In the genomic region with DNA sequence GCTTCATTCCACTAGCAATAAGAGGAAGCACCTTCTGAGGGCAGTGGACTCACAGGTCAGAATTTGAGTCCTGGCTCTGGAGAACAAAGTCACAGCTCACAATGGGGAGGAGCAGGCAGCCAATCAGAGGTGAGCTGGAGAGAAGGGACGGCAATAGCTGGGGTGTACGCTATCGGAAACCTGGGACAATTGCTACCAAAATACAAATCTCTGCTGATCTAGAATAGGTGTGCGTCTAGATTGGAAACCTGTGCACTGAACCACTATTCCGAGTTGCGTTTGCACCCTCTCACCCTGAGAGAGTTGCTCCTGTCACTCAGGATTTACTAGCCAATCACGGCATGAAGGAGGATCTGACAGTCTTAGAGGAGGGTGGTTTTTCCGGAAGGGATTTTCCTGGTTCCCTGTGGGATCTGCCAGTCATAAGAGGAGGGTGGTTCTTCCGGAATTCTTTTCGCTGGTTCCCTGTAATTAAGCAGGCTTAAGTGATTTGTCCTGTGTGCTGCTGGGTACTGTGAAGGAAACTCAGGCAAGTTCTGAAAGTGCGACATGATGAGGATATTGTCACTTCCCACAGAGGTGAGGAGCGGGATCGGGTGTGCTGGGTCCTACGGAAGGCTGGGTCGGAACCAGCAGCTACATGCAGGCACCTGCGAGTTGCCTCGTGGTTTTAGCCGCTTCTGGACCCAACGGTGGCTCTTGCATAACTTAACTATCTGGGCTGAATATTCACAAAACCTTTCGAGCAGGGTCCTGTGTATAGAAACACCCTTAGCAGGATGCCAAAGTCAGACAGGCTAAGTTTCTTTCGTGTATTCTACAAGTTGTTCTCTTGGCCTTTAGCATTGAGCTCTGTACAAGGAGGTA, we compare ENCODE assay signal across 8 mouse cellular contexts. TPM values are rescaled to one million over a fixed set of nuclear protein-coding genes. Genes with fewer than 3 reads are reported as not detected.
DNase-seq lines count a peak whose midpoint lies in the region; ATAC-seq and TF ChIP-seq lines count a peak whose summit lies in the region.
"Not testable (repeated sequence)": the region's sequence is repeated elsewhere in the genome, so short reads cannot be mapped to it uniquely, and the experiment has no call there.

Gene Zfp960, plus strand, starts transcription at position 486 of the 867 bp plus-strand sequence.

- H3K36me3 ChIP-seq in forebrain, embryonic 13.5 days (ENCODE audit: poor library complexity, severe bottlenecking); heart, embryonic 14.5 days (ENCODE audit: control insufficient read depth, insufficient read depth, low read length); kidney, postnatal 0 days (ENCODE audit: insufficient read depth, low read length); limb, embryonic 14.5 days (ENCODE audit: control insufficient read depth, insufficient read depth, low read length); midbrain, embryonic 14.5 days (ENCODE audit: control insufficient read depth, insufficient read depth, low read length): not testable (repeated sequence)

- not testable (repeated sequence) for H3K9me3 ChIP-seq in forebrain, embryonic 13.5 days (replicated peaks); heart, embryonic 14.5 days (ENCODE audit: control insufficient read depth, low read length); kidney, postnatal 0 days (replicated peaks; ENCODE audit: low read length); limb, embryonic 14.5 days (ENCODE audit: control insufficient read depth, low read length); midbrain, embryonic 14.5 days (ENCODE audit: control insufficient read depth, low read length)

- peak; percentile 99 for DNase-seq in ES-CJ7 (ENCODE audit: low read depth, low spot score)
- DNase-seq in cerebellum, adult 11-12 months = peak; percentile 71
- DNase-seq in kidney, postnatal 0 days (ENCODE audit: low spot score) = peak; percentile 98
- DNase-seq in limb, embryonic 14.5 days (ENCODE audit: low spot score) = peak; percentile 95
- peak; percentile 92 for DNase-seq in midbrain, embryonic 14.5 days
- DNase-seq in spleen, postnatal 36 days (ENCODE audit: low spot score in 2 of 2) = peak; percentile 24 to 39

- H3K9ac ChIP-seq in forebrain, embryonic 13.5 days = peak within 1 kb of the TSS; percentile 61
- peak within 1 kb of the TSS; percentile 72 for H3K9ac ChIP-seq in heart, embryonic 14.5 days (ENCODE audit: low read length)
- peak within 1 kb of the TSS; percentile 40; the same call in 1 of the 2 replicates for H3K9ac ChIP-seq in kidney, postnatal 0 days (ENCODE audit: low read depth, low read length)
- H3K9ac ChIP-seq in limb, embryonic 14.5 days (ENCODE audit: low read depth, low read length, severe bottlenecking) = peak within 1 kb of the TSS; percentile 49
- peak within 1 kb of the TSS; percentile 46 for H3K9ac ChIP-seq in midbrain, embryonic 14.5 days (replicated peaks; ENCODE audit: low read length)

- ATAC-seq in forebrain, embryonic 13.5 days = peak; percentile 100
- peak; percentile 95 for ATAC-seq in heart, embryonic 14.5 days (ENCODE audit: insufficient number of reproducible peaks, insufficient read depth, low FRiP score, low read depth)
- peak; percentile 100 for ATAC-seq in kidney, postnatal 0 days (replicated peaks; ENCODE audit: low FRiP score, low read depth)
- ATAC-seq in limb, embryonic 14.5 days (ENCODE audit: low FRiP score, low read depth) = peak; percentile 95
- ATAC-seq in midbrain, embryonic 14.5 days (ENCODE audit: low FRiP score, low TSS enrichment) = peak; percentile 100

- peak within 1 kb of the TSS; percentile 58 for H3K4me2 ChIP-seq in forebrain, embryonic 13.5 days
- peak within 1 kb of the TSS; percentile 73 for H3K4me2 ChIP-seq in heart, embryonic 14.5 days (ENCODE audit: low read length)
- peak within 1 kb of the TSS; percentile 55 for H3K4me2 ChIP-seq in kidney, postnatal 0 days (ENCODE audit: low read length)
- H3K4me2 ChIP-seq in limb, embryonic 14.5 days (replicated peaks; ENCODE audit: low read depth, low read length, severe bottlenecking) = peak within 1 kb of the TSS; percentile 43
- peak within 1 kb of the TSS; percentile 47 for H3K4me2 ChIP-seq in midbrain, embryonic 14.5 days (ENCODE audit: low read length)

- TF ChIP-seq POLR2A in limb, embryonic 14.5 days (IDR thresholded peaks at IDR 0.05; ENCODE audit: borderline replicate concordance, extremely low read depth, insufficient read depth, insufficient read length) = not testable (repeated sequence)

- not testable (repeated sequence) for TF ChIP-seq CTCF in kidney, postnatal 0 days (IDR thresholded peaks at IDR 0.05; ENCODE audit: low read depth)

- H3K27ac ChIP-seq in forebrain, embryonic 13.5 days; limb, embryonic 14.5 days (replicated peaks; ENCODE audit: low read depth, low read length); midbrain, embryonic 14.5 days (replicated peaks; ENCODE audit: low read depth, low read length): not testable (repeated sequence)
- peak within 1 kb of the TSS; percentile 23 to 47; a peak in 2 of 4 replicates for H3K27ac ChIP-seq in heart, embryonic 14.5 days (replicated peaks in 1 of 2; ENCODE audit: control insufficient read depth in 1 of 2, insufficient read depth in 1 of 2, low read depth in 2 of 2, low read length in 2 of 2)
- peak within 1 kb of the TSS; percentile 58; the same call in 1 of the 2 replicates for H3K27ac ChIP-seq in kidney, postnatal 0 days

- under 1% methylated on average over 21 of the region's 21 CpGs for WGBS in forebrain, embryonic 13.5 days
- 0% methylated on average over 16 of the region's 21 CpGs for WGBS in heart, embryonic 14.5 days
- WGBS in kidney, postnatal 0 days = under 1% methylated on average over 15 of the region's 21 CpGs
- 2% methylated on average over 12 of the region's 21 CpGs for whole genome bisulfite sequencing in limb, embryonic 14.5 days
- WGBS in midbrain, embryonic 14.5 days = under 1% methylated on average over 16 of the region's 21 CpGs

- H3K4me3 ChIP-seq in forebrain, embryonic 13.5 days = peak within 1 kb of the TSS; percentile 50
- H3K4me3 ChIP-seq in heart, embryonic 14.5 days (ENCODE audit: control insufficient read depth in 1 of 2, insufficient read depth in 1 of 2, low read depth in 1 of 2, low read length in 2 of 2) = peak within 1 kb of the TSS; percentile 49 to 54
- H3K4me3 ChIP-seq in kidney, postnatal 0 days (replicated peaks; ENCODE audit: low read depth, low read length) = peak within 1 kb of the TSS; percentile 48
- peak within 1 kb of the TSS; percentile 45 for H3K4me3 ChIP-seq in limb, embryonic 14.5 days (replicated peaks; ENCODE audit: low read length)
- H3K4me3 ChIP-seq in midbrain, embryonic 14.5 days (replicated peaks; ENCODE audit: low read depth, low read length) = peak within 1 kb of the TSS; percentile 46

- not testable (repeated sequence) for H3K27me3 ChIP-seq in forebrain, embryonic 13.5 days; heart, embryonic 14.5 days (ENCODE audit: control insufficient read depth, insufficient read depth, low read length); kidney, postnatal 0 days (ENCODE audit: insufficient read depth, low read length); limb, embryonic 14.5 days (ENCODE audit: control insufficient read depth, insufficient read depth, low read length); midbrain, embryonic 14.5 days (ENCODE audit: control insufficient read depth, insufficient read depth, low read length)

- H3K4me1 ChIP-seq in forebrain, embryonic 13.5 days; heart, embryonic 14.5 days (ENCODE audit: control insufficient read depth in 2 of 2, insufficient read depth in 2 of 2, low read length in 2 of 2); kidney, postnatal 0 days (replicated peaks; ENCODE audit: insufficient read depth, low read length); limb, embryonic 14.5 days (ENCODE audit: control insufficient read depth, insufficient read depth, low read length); midbrain, embryonic 14.5 days (ENCODE audit: control insufficient read depth, insufficient read depth, low read length): not testable (repeated sequence)

RNA-seq across cellular contexts. Expression of gene Zfp960, which starts in this region (rescaled TPM):
- 3.1 and 4.2 TPM in 2 replicates for polyA plus RNA-seq in forebrain, embryonic 13.5 days (2015; fragmentation: Nextera tagmentation; extraction: Ambion mirVana)
- 4.5 and 5.5 TPM in 2 replicates for polyA plus RNA-seq in heart, embryonic 14.5 days (2014; fragmentation: Nextera tagmentation; extraction: Ambion mirVana)
- 4.9 and 5.6 TPM in 2 replicates for polyA plus RNA-seq in kidney, postnatal 0 days (2015; fragmentation: Nextera tagmentation; extraction: Ambion mirVana)
- 2.0 and 3.0 TPM in 2 replicates for polyA plus RNA-seq in limb, embryonic 14.5 days (2012; rRNA removed)
- 6.4 and 6.5 TPM in 2 replicates for polyA plus RNA-seq in limb, embryonic 14.5 days (2014; fragmentation: Nextera tagmentation; extraction: Ambion mirVana)
- polyA plus RNA-seq in midbrain, embryonic 14.5 days (2014; fragmentation: Nextera tagmentation; extraction: Ambion mirVana) = 3.2 and 4.3 TPM in 2 replicates

Comparison
In these comparisons a context has a peak if more than half of its experiments do, and no peak if none do; other contexts are left out.
1. DNase-seq: peak in every context shown above with its lines; median percentile 99 in ES-CJ7; 98 in kidney, postnatal 0 days; 95 in limb, embryonic 14.5 days; 92 in midbrain, embryonic 14.5 days; 71 in cerebellum, adult 11-12 months; 32 in spleen, postnatal 36 days.